Mouse (Mus musculus) liver, embryonic 11.5 days (tissue): ENCODE measurements around the gene 2410015M20Rik. TPM values are rescaled to one million over a fixed set of nuclear protein-coding genes. Genes with fewer than 3 reads are reported as not detected.

Experiments
- polyA plus RNA-seq: library from polyadenylated mRNA; unstranded; fragments of >200 nt; fragmentation: Nextera tagmentation; extraction: Ambion mirVana; gene quantifications from 2 replicates; pipeline ENCODE4 v1.2.1, GENCODE M21; 2014

The 2410015M20Rik gene
- polyA plus RNA-seq, 1 experiment from 2014 or later, result 248 TPM

Other genes starting within 250 kb of the 2410015M20Rik start
- 33.4 and 39.8 TPM in 2 replicates for gene Ptprs, start 133.3 kb downstream of the 2410015M20Rik start, polyA plus RNA-seq
- not detected in 2 replicates for gene Znrf4, start 97.3 kb downstream of the 2410015M20Rik start, polyA plus RNA-seq
- gene Gm20219, start 55.4 kb downstream of the 2410015M20Rik start, polyA plus RNA-seq, result 0.44 and 0.70 TPM in 2 replicates
- 64.5 and 75.5 TPM in 2 replicates for gene Safb2, start 25.2 kb downstream of the 2410015M20Rik start, polyA plus RNA-seq
- gene Safb, start 24.9 kb downstream of the 2410015M20Rik start, polyA plus RNA-seq, result 93.1 and 96.5 TPM in 2 replicates
- gene Rpl36, start 3.6 kb upstream of the 2410015M20Rik start, polyA plus RNA-seq, result 2,108 and 2,211 TPM in 2 replicates
- 87.9 and 92.4 TPM in 2 replicates for gene Lonp1, start 17.1 kb upstream of the 2410015M20Rik start, polyA plus RNA-seq
- gene Catsperd, start 18.4 kb upstream of the 2410015M20Rik start, polyA plus RNA-seq, result 0.64 and 0.68 TPM in 2 replicates
- gene Ranbp3, start 63.5 kb upstream of the 2410015M20Rik start, polyA plus RNA-seq, result 94.3 and 105 TPM in 2 replicates
- gene Ndufa11, start 108.0 kb upstream of the 2410015M20Rik start, polyA plus RNA-seq, result 343 and 358 TPM in 2 replicates
- 9.1 and 10.7 TPM in 2 replicates for gene Vmac, start 108.3 kb upstream of the 2410015M20Rik start, polyA plus RNA-seq
- 5.2 and 5.3 TPM in 2 replicates for gene Nrtn, start 147.8 kb upstream of the 2410015M20Rik start, polyA plus RNA-seq
- gene Dus3l, start 155.0 kb upstream of the 2410015M20Rik start, polyA plus RNA-seq, result 34.5 and 36.9 TPM in 2 replicates
- 1.6 and 1.8 TPM in 2 replicates for gene Prr22, start 160.5 kb upstream of the 2410015M20Rik start, polyA plus RNA-seq
- 9.0 and 9.5 TPM in 2 replicates for gene Rfx2, start 221.2 kb upstream of the 2410015M20Rik start, polyA plus RNA-seq